Comparison of ENCODE assay signal across 26 mouse cellular contexts in the genomic region with DNA sequence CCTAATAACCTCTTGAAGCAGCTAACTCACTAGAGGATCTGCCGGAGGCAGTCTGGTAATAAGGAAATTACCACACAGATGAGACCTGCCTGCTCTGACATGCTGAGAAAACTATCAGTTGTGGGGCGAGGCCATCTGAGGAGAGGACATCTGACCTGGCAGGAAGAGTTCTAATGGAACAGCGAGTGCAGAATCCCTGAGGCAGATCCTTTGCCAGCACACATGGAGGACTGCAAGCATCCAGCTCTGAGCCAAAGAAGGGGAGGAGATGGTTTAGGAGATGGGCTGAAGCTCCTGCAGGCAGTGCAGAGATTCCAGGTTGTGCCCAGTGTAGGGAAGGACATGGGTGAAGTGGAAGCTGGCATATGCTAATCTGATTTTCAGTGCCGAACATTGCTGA. TPM values are rescaled to one million over a fixed set of nuclear protein-coding genes. Genes with fewer than 3 reads are reported as not detected.
"Had no signal": no experiment of that assay in that cellular context is flagged by ENCODE, and none has a peak within 500 bp of the region (broad histone marks: within the 10 kb centered on the region; RNA-seq: fewer than 3 reads in every experiment).

No protein-coding gene starts in this region.

- DNase-seq: gastrocnemius, adult 2 months; gastrocnemius, postnatal 10 days; gastrocnemius, postnatal 25 days; heart, adult 2 months; heart, postnatal 14 days; heart, postnatal 4 days; kidney, adult 18-20 months; kidney, adult 8-10 months; kidney, postnatal 10 days; kidney, postnatal 25 days; kidney, postnatal 4 days; liver; liver, embryonic 13.5 days; liver, postnatal 0 days had no signal

- ATAC-seq: hindbrain, embryonic 16.5 days; inflammation-experienced regulatory T-cells, adult 6 months; intestine, embryonic 15.5 days; intestine, postnatal 0 days; liver, postnatal 0 days had no signal

RNA-seq across cellular contexts. Expression of a gene that starts 4.7 kb away (rescaled TPM):
- total RNA-seq: gastrocnemius, adult 2 months; gastrocnemius, postnatal 10 days; gastrocnemius, postnatal 25 days; gastrocnemius, postnatal 4 days; granulocyte monocyte progenitor cell, adult 5-6 weeks; heart, adult 2 months; heart, postnatal 14 days; heart, postnatal 4 days; layer of hippocampus, adult 2 months; layer of hippocampus, postnatal 10 days; layer of hippocampus, postnatal 25 days; left cerebral cortex, adult 2 months; left cerebral cortex, postnatal 14 days; left cerebral cortex, postnatal 36 days had no signal

RNA-seq across cellular contexts. Expression of a gene that starts 7.8 kb away (rescaled TPM):
- total RNA-seq: gastrocnemius, adult 2 months; gastrocnemius, postnatal 10 days; gastrocnemius, postnatal 25 days; gastrocnemius, postnatal 4 days; granulocyte monocyte progenitor cell, adult 5-6 weeks; heart, adult 2 months; heart, postnatal 14 days; heart, postnatal 4 days; layer of hippocampus, adult 2 months; layer of hippocampus, postnatal 10 days; layer of hippocampus, postnatal 25 days; left cerebral cortex, adult 2 months; left cerebral cortex, postnatal 14 days; left cerebral cortex, postnatal 36 days had no signal

RNA-seq across cellular contexts. Expression of a gene that starts 13.3 kb away (rescaled TPM):
- total RNA-seq: gastrocnemius, adult 2 months; gastrocnemius, postnatal 10 days; gastrocnemius, postnatal 25 days; gastrocnemius, postnatal 4 days; granulocyte monocyte progenitor cell, adult 5-6 weeks; heart, adult 2 months; heart, postnatal 14 days; heart, postnatal 4 days; layer of hippocampus, adult 2 months; layer of hippocampus, postnatal 10 days; layer of hippocampus, postnatal 25 days; left cerebral cortex, adult 2 months; left cerebral cortex, postnatal 14 days; left cerebral cortex, postnatal 36 days had no signal

RNA-seq across cellular contexts. Expression of a gene that starts 16.4 kb away (rescaled TPM):
- total RNA-seq: gastrocnemius, adult 2 months; gastrocnemius, postnatal 10 days; gastrocnemius, postnatal 25 days; gastrocnemius, postnatal 4 days; granulocyte monocyte progenitor cell, adult 5-6 weeks; heart, adult 2 months; heart, postnatal 14 days; heart, postnatal 4 days; layer of hippocampus, adult 2 months; layer of hippocampus, postnatal 10 days; layer of hippocampus, postnatal 25 days; left cerebral cortex, adult 2 months; left cerebral cortex, postnatal 14 days; left cerebral cortex, postnatal 36 days had no signal

RNA-seq across cellular contexts. Expression of a gene that starts 23.6 kb away (rescaled TPM):
- total RNA-seq: gastrocnemius, adult 2 months; gastrocnemius, postnatal 10 days; gastrocnemius, postnatal 25 days; gastrocnemius, postnatal 4 days; granulocyte monocyte progenitor cell, adult 5-6 weeks; heart, adult 2 months; heart, postnatal 14 days; heart, postnatal 4 days; layer of hippocampus, adult 2 months; layer of hippocampus, postnatal 10 days; layer of hippocampus, postnatal 25 days; left cerebral cortex, adult 2 months; left cerebral cortex, postnatal 14 days; left cerebral cortex, postnatal 36 days had no signal
